Mouse (Mus musculus) mouse embryonic stem cell (cell line): Measurements from ENCODE around the gene Wdsub1.

Experiments
- in situ Hi-C, 2 experiments: fragments of 300-500 bp; cut with MboI; formaldehyde crosslinking; loops; 1 replicate in 1 of 2; 3 replicates in 1 of 2; pipeline ENCODE4 v1.14.3; 2019 to 2020; ENCODE audit warnings: low sequenced_read_pairs in 2 of 2, low pct_unique_long_range_greater_than_20kb in 1 of 2, mixed read lengths in 1 of 2; ENCODE audit not compliant: unreplicated experiment in 1 of 2

Gene Wdsub1

GRCm38 (mm10) chr2:59814997-59815396, 67.4 kb downstream of the Wdsub1 start:
- in situ Hi-C loops: no loop called here

- in situ Hi-C loops: no loop called here
Measured at GRCm38 (mm10) chr2:59813457-59813856, 68.9 kb downstream of the Wdsub1 start.

GRCm38 (mm10) chr2:59812641-59813040, 69.8 kb downstream of the Wdsub1 start:
- in situ Hi-C loops: no loop called here

GRCm38 (mm10) chr2:59811247-59811646, 71.1 kb downstream of the Wdsub1 start:
- in situ Hi-C loops: no loop called here

GRCm38 (mm10) chr2:59810039-59810438, 72.4 kb downstream of the Wdsub1 start:
- in situ Hi-C loops: no loop called here

- in situ Hi-C loops: no loop called here
Measured at GRCm38 (mm10) chr2:59808608-59809007, 73.8 kb downstream of the Wdsub1 start.

GRCm38 (mm10) chr2:59806038-59806437, 76.4 kb downstream of the Wdsub1 start:
- in situ Hi-C loops: no loop called here

- in situ Hi-C loops: no loop called here
Measured at GRCm38 (mm10) chr2:59805595-59805994, 76.8 kb downstream of the Wdsub1 start.

GRCm38 (mm10) chr2:59802722-59803387, 79.5 kb downstream of the Wdsub1 start:
- in situ Hi-C loops: no loop called here
